Mouse (Mus musculus) liver, adult 10 weeks (tissue): ENCODE measurements around the gene Gm2001. TPM values are rescaled to one million over a fixed set of nuclear protein-coding genes. Genes with fewer than 3 reads are reported as not detected.

Source experiments
- polyA plus RNA-seq: library from polyadenylated mRNA; stranded (reverse); fragments of 350-450 nt; fragmentation: Illumina TruSeq; extraction: RNeasy Lipid Tissue Mini Kit (QIAGEN cat#74804); gene quantifications from one replicate; pipeline ENCODE4 v1.2.3, GENCODE M21; 2014; ENCODE audit warnings: low read depth, low replicate concordance

The Gm2001 gene
- polyA plus RNA-seq = not detected

GRCm38 (mm10) chr12:87842239-87842638 is at the start of gene Gm2001:
Gm2001 (minus strand) TSS chr12:87842339.

GRCm38 (mm10) chr12:87873772-87874171 is 31.6 kb upstream of the Gm2001 start, which contains the start of gene Gm2016:
Gm2016 (plus strand) TSS chr12:87874072.

GRCm38 (mm10) chr12:87816277-87816676 is 25.9 kb downstream of the Gm2001 start, which contains the start of gene BB287469:
BB287469 (plus strand) TSS chr12:87816577.

GRCm38 (mm10) chr12:87795212-87795611 is 46.9 kb downstream of the Gm2001 start, which contains the start of gene Gm21936:
Gm21936 (plus strand) TSS chr12:87795512.

Other genes with a start within 250 kb of the Gm2001 start
- not detected for gene Oog1, start 239.7 kb downstream of the Gm2001 start, polyA plus RNA-seq
- gene Gm4027, start 223.5 kb downstream of the Gm2001 start, polyA plus RNA-seq = not detected
- gene Gm16381, start 197.7 kb downstream of the Gm2001 start, polyA plus RNA-seq = not detected
- not detected for gene Gm21319, start 66.6 kb downstream of the Gm2001 start, polyA plus RNA-seq
- gene Gm21936, start 46.8 kb downstream of the Gm2001 start, polyA plus RNA-seq = not detected
- gene BB287469, start 25.8 kb downstream of the Gm2001 start, polyA plus RNA-seq = not detected
- gene Gm2016, start 31.7 kb upstream of the Gm2001 start, polyA plus RNA-seq = not detected
- not detected for gene Gm2022, start 53.0 kb upstream of the Gm2001 start, polyA plus RNA-seq
- not detected for gene Gm2035, start 77.5 kb upstream of the Gm2001 start, polyA plus RNA-seq
- not detected for gene Gm2042, start 111.7 kb upstream of the Gm2001 start, polyA plus RNA-seq
- not detected for gene Gm2075, start 169.5 kb upstream of the Gm2001 start, polyA plus RNA-seq
- not detected for gene Gm6803, start 176.4 kb upstream of the Gm2001 start, polyA plus RNA-seq
- gene Gm2056, start 184.7 kb upstream of the Gm2001 start, polyA plus RNA-seq = not detected
- gene Gm16368, start 241.4 kb upstream of the Gm2001 start, polyA plus RNA-seq = not detected